In the genomic region with DNA sequence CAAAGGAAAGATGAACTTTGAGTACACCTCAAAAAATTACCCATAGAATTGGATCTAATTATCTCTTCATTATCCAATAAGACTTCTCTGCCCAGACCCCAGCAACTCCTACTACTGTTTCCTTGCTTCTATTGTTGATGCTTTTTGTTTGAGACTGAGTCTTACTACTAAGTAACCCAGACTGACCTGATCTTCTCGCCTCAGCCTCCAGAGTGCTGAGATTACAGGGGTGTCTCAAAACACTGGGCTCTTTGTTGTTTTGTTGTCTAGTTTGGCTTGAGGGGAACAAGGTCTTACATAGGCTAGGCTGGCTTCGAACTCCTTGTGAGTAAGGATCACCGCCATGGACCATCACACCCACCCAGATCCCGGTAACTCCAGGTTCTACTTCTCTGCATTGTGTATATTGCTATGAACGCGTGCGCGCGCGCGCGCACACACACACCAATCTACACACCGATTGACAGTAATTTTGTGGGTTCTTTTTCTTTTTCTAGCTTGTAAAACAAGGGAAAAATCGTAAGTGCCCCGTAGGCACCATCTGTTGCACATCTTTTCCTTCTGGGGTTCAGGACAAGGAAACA, we compare ENCODE assay signal across 8 mouse cellular contexts. TPM values are rescaled to one million over a fixed set of nuclear protein-coding genes. Genes with fewer than 3 reads are reported as not detected.
DNase-seq lines count a peak whose midpoint lies in the region; ATAC-seq and TF ChIP-seq lines count a peak whose summit lies in the region.

No protein-coding gene starts in this region.

- H3K4me1 ChIP-seq in heart, embryonic 10.5 days: peaks cover 20% of the 10 kb centered on the region
- peaks cover 6% of the 10 kb centered on the region for H3K4me1 ChIP-seq in bone marrow macrophage, adult 2 months (ENCODE audit: control insufficient read depth, insufficient read depth, low read length)
- H3K4me1 ChIP-seq in hindbrain, embryonic 12.5 days: peaks cover 26% of the 10 kb centered on the region
- H3K4me1 ChIP-seq in midbrain, embryonic 12.5 days: peaks cover 36% of the 10 kb centered on the region

- H3K36me3 ChIP-seq in heart, embryonic 10.5 days: no peaks in the 10 kb centered on the region
- no peaks in the 10 kb centered on the region for H3K36me3 ChIP-seq in hindbrain, embryonic 12.5 days
- H3K36me3 ChIP-seq in midbrain, embryonic 12.5 days: no peaks in the 10 kb centered on the region

- peaks cover 26% of the 10 kb centered on the region for H3K27me3 ChIP-seq in heart, embryonic 10.5 days (ENCODE audit: insufficient read depth, poor library complexity, severe bottlenecking)
- no peaks in the 10 kb centered on the region; the same call in 1 of the 2 replicates for H3K27me3 ChIP-seq in hindbrain, embryonic 12.5 days
- H3K27me3 ChIP-seq in midbrain, embryonic 12.5 days: peaks cover 5% of the 10 kb centered on the region; the same call in 1 of the 2 replicates

- peak overlapping the region; percentile 52 for H3K4me2 ChIP-seq in hindbrain, embryonic 12.5 days (replicated peaks)
- peak overlapping the region; percentile 53 for H3K4me2 ChIP-seq in midbrain, embryonic 12.5 days (replicated peaks)

- WGBS in heart, embryonic 10.5 days: 23% methylated on average over 15 of the region's 15 CpGs
- WGBS in hindbrain, embryonic 12.5 days: 28% methylated on average over 15 of the region's 15 CpGs
- 22% methylated on average over 15 of the region's 15 CpGs for WGBS in midbrain, embryonic 12.5 days

- no peak for TF ChIP-seq CTCF in bone marrow macrophage, adult 2 months (IDR thresholded peaks at IDR 0.05; ENCODE audit: low read depth, low read length)

- no peaks in the 10 kb centered on the region for H3K9me3 ChIP-seq in heart, embryonic 10.5 days
- no peaks in the 10 kb centered on the region for H3K9me3 ChIP-seq in hindbrain, embryonic 12.5 days (replicated peaks)
- H3K9me3 ChIP-seq in midbrain, embryonic 12.5 days: no peaks in the 10 kb centered on the region

- no peak for TF ChIP-seq POLR2A in bone marrow macrophage, adult 2 months (IDR thresholded peaks at IDR 0.05; ENCODE audit: borderline replicate concordance, low read depth, low read length)

- H3K27ac ChIP-seq in heart, embryonic 10.5 days: peak overlapping the region; percentile 86
- no peak overlapping the region for H3K27ac ChIP-seq in bone marrow macrophage, adult 2 months (ENCODE audit: insufficient read depth, low read depth, low read length)
- peak overlapping the region; percentile 81 for H3K27ac ChIP-seq in hindbrain, embryonic 12.5 days
- peak overlapping the region; percentile 87 for H3K27ac ChIP-seq in midbrain, embryonic 12.5 days (replicated peaks)

- ATAC-seq in hindbrain, embryonic 12.5 days (ENCODE audit: low FRiP score): no peak
- no peak for ATAC-seq in midbrain, embryonic 12.5 days (ENCODE audit: low FRiP score, low read depth)
- no peak for ATAC-seq in activated CD4-positive, CD25-positive, alpha-beta regulatory T cell, adult 4 months

- DNase-seq in heart, embryonic 10.5 days (ENCODE audit: low spot score): no peak
- DNase-seq in heart, postnatal 4 days: no peak
- no peak for DNase-seq in cerebellum, postnatal 10 days
- DNase-seq in layer of hippocampus, adult 8-10 months (ENCODE audit: low spot score in 2 of 2): no peak

- peak overlapping the region; percentile 60 for H3K4me3 ChIP-seq in heart, embryonic 10.5 days
- H3K4me3 ChIP-seq in bone marrow macrophage, adult 2 months (ENCODE audit: insufficient read depth, low read length): peak overlapping the region; percentile 58
- peak overlapping the region; percentile 33 for H3K4me3 ChIP-seq in hindbrain, embryonic 12.5 days
- peak overlapping the region; percentile 41 for H3K4me3 ChIP-seq in midbrain, embryonic 12.5 days

- 0 out of 2 replicates have a peak overlapping the region, but pooled peaks have one; percentile 46 for H3K9ac ChIP-seq in hindbrain, embryonic 12.5 days
- H3K9ac ChIP-seq in midbrain, embryonic 12.5 days (replicated peaks): peak overlapping the region; percentile 45

RNA-seq across cellular contexts. Expression of a gene that starts 7.5 kb away (rescaled TPM):
- 10.0 and 20.4 TPM in 2 replicates for polyA plus RNA-seq in heart, embryonic 10.5 days (2016; fragmentation: Nextera tagmentation; extraction: Ambion mirVana)
- total RNA-seq in heart, postnatal 4 days (2021): 1 to 10 TPM in 1 of 2 experiments, under 1 TPM in 1; 0.38 to 1.6 TPM
- not detected in 2 replicates for polyA plus RNA-seq in bone marrow macrophage, adult 2 months (2012; ENCODE audit: insufficient read depth, insufficient read length, missing spikeins)
- 78.4 and 90.9 TPM in 2 replicates for polyA plus RNA-seq in hindbrain, embryonic 12.5 days (2016; fragmentation: Nextera tagmentation; extraction: Ambion mirVana)
- polyA plus RNA-seq in midbrain, embryonic 12.5 days (2016; fragmentation: Nextera tagmentation; extraction: Ambion mirVana): 82.8 and 91.4 TPM in 2 replicates
- polyA plus RNA-seq in activated CD4-positive, CD25-positive, alpha-beta regulatory T cell, adult 4 months (2017; shearing (Covaris generic)): under 1 TPM; 0.32 to 0.42 TPM
- 10 to 100 TPM; 49.8 to 78.3 (median 70.4) TPM for total RNA-seq in layer of hippocampus, adult 8-10 months (2022)

RNA-seq across cellular contexts. Expression of a gene that starts 14.6 kb away (rescaled TPM):
- polyA plus RNA-seq in heart, embryonic 10.5 days (2016; fragmentation: Nextera tagmentation; extraction: Ambion mirVana): 1.6 and 2.3 TPM in 2 replicates
- 10 to 100 TPM; 54.8 to 64.5 TPM for total RNA-seq in heart, postnatal 4 days (2021)
- polyA plus RNA-seq in bone marrow macrophage, adult 2 months (2012; ENCODE audit: insufficient read depth, insufficient read length, missing spikeins): 0.32 TPM in 1 of 2 replicates, not detected in the other
- 1.6 and 2.6 TPM in 2 replicates for polyA plus RNA-seq in hindbrain, embryonic 12.5 days (2016; fragmentation: Nextera tagmentation; extraction: Ambion mirVana)
- polyA plus RNA-seq in midbrain, embryonic 12.5 days (2016; fragmentation: Nextera tagmentation; extraction: Ambion mirVana): 1.0 and 2.0 TPM in 2 replicates
- polyA plus RNA-seq in activated CD4-positive, CD25-positive, alpha-beta regulatory T cell, adult 4 months (2017; shearing (Covaris generic)): not detected
- total RNA-seq in layer of hippocampus, adult 8-10 months (2022): under 1 TPM in 2 of 4 experiments, not detected in 2; 0.31 to 0.40 TPM
